Mouse (Mus musculus): Measurements from ENCODE around the gene Actr8.

Actr8 gene

DNA sequence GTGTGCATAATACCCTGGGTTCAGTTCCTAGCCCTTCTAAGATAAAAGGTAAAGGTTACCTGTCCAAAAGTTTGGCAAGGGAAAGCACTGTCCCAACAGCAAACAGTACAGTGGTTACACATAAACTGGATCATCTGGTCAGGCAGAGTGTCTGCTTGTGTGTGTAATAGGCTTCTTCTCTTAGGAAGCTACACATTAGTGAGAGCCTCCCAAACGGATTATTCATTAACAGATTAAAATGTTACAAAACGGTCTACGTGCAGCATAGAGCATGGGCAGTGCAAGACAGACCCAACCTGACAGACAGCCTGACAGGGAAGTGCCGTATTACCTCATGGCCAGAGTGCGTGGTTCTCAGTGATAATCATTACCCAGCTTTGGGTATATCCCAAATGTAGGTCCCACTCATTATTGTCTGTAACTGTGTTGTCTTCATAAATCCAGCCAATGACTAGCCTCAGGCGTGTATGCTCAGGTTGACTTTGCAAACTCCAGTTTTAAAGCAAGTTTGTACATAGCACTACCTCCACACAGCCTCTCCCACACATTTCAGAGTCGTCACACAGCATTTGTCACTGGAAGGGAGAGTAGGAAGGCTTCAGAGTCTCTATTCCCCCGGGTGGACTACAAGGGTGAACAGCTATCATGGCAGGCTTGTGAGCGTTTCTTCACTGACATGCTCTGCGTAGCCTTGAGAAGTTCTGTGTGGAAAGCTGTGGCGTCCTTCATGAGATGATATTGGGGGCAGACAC, 18.0 kb downstream of the Actr8 start:
- DNase-seq, result no peak

DNA sequence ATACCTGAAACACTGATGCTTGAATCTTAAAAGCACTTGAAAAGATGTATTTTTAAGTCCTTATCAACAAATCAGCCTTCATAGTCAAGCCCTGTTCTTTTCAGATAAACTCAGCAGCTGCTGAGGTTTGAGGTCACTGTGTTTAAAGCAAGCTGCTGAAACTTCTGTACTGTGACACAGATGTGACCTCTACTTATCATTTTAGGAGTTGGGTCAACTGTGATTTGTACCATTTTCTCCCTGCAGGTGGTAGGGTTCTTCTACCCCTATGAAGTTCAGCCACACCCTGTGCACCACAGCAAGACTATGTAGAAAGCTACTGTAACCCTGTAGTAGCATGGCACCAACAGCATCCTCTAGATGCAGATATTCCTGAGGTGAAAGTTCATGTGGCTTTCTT, 19.2 kb downstream of the Actr8 start:
- DNase-seq, result no peak

- DNase-seq, result no peak
Measured at GRCm38 (mm10) chr14:29998747-29999474, 20.8 kb downstream of the Actr8 start.

DNA sequence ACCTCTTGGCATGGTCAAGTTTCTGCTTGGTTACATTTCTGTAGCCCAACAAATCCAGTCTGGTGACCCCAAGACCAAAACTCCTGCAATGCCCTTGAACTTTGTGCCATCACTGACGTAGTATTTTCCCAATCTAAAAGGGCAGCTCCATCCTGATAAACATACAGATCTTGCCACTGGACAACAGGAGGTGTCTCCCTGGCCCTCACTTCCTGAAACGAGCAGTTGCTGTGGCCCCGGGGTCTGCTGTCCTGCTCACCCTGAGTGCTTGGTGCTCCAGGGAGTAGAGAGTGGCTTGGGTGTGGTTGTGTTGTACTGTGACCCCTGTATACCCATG, 21.3 kb downstream of the Actr8 start:
- no peak for DNase-seq

GRCm38 (mm10) chr14:30008733-30009575, 30.8 kb downstream of the Actr8 start, which contains the start of the genes Il17rb and Chdh:
TSS of gene Il17rb (minus strand) at chr14:30008896.
TSS of gene Chdh (plus strand) at chr14:30009023.
- peak; percentile 69 to 80 for DNase-seq

DNA sequence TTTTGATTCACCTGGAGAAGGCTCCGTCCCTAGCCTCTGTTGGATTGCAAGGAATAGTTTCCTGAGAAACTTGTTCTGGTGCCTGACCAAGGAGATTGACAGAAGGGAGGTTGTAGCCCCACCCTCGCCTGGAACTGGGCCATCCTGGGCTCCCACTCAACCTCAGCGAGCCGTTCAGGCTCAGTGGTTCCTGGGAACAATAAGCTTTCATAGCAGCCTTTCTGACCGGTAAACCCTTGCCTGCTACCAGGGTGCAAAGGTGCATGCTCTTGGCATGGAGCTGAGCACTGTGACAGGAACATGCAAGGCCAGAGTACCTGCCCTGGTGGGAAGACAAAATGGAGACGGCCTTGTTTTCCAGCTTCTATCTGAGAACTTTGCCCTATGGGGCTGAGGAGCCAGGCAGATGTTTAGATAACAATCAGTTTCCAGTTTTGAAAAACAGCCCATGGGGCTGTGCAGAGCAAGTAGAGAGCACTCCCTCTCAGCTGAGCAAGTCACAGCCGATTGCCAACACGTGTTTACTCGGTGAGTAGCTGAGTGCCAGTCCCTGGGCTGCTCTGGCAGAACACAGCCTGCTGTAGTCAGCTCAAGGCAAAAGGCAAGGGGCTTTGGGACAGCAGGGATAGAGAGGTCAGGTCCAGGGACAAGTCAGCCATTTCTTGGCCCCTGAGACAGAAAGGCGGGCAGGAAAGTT, 31.9 kb downstream of the Actr8 start:
- peak; percentile 59 to 63 for DNase-seq

- DNase-seq, result no peak
Measured at GRCm38 (mm10) chr14:30011886-30012560, 33.9 kb downstream of the Actr8 start.

DNA sequence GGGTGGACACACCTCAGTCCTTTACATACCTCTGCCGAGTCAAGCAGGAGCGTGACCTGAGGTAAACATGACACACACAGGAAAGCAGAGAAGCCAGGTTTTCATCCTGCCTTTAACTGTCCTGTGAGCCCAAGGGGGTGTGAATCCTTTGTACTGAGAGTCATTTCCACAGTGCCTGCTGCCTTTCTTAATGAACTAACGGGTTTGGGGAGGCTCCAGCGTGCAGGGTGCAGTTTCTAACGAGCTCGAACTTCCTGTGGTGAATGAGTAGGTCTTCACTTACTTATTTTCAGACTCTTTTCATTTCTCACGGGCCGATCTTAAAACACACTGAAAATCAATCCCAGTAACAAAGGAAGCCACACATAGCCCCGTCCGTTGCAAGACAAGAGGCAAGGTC, 36.4 kb downstream of the Actr8 start:
- DNase-seq, result no peak

- no peak for DNase-seq
Measured at GRCm38 (mm10) chr14:30015008-30015407, 36.9 kb downstream of the Actr8 start.

DNA sequence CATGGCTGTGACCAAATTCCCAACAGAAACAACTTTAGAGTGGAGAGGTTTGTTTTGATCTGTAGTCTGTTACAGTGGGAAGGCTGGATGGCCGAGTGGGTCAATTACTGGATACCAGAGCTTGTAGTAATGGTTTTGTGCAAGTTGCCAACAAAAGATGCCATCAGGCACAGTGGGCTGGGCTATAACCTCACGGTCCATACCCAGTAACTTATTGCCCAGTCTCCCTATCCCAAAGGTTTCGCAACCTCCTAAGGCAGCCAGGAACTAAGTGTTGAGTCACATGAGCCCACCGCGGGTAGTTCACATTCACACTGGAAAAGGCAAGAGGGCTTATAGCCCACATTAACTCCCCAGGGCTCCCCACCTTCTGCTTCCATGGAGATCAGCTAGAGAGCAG, 38.5 kb downstream of the Actr8 start:
- DNase-seq, result no peak

GRCm38 (mm10) chr14:30017794-30018462, 39.8 kb downstream of the Actr8 start:
- no peak for DNase-seq

- no peak for DNase-seq
Measured at GRCm38 (mm10) chr14:30018463-30018801, 40.3 kb downstream of the Actr8 start.

DNA sequence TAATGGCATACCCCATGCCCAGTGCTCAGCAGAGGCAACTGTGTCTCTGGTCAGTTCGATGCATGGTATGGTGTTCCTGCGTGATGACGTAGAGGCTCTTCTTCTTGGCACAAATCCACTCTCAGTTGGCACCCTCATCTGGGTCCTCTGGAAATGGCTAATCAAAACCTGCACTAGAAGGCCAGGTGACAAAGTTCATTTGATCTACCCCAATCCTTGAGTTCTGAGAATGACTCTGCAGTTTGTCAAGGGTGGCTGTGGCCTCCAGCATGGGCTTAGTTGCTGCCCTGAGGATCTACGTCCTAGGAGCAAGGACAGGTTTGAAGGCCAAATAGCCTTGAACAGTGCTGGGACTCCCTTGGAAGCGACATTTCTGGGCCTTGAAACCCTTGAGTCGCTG, 40.7 kb downstream of the Actr8 start:
- DNase-seq, result no peak

DNA sequence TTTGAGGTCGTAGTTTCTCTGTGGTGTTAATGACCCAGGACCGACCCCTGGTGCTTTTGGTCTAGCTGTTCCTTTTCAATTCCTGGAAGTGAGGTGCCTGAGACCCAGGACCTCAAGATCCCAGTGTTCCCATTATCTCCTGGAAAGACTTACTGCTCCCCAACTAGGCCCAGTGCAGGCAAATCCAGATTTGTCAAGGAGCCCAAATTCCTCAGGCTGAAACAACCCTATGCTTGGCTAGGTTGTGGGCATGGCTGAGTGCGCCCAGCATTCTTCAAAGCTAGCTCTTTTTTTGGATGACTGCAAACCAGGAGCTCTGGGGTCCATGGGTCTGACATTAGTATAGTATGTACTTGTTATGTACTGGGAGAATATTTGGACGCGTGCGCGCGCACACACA, 41.2 kb downstream of the Actr8 start:
- no peak for DNase-seq

DNA sequence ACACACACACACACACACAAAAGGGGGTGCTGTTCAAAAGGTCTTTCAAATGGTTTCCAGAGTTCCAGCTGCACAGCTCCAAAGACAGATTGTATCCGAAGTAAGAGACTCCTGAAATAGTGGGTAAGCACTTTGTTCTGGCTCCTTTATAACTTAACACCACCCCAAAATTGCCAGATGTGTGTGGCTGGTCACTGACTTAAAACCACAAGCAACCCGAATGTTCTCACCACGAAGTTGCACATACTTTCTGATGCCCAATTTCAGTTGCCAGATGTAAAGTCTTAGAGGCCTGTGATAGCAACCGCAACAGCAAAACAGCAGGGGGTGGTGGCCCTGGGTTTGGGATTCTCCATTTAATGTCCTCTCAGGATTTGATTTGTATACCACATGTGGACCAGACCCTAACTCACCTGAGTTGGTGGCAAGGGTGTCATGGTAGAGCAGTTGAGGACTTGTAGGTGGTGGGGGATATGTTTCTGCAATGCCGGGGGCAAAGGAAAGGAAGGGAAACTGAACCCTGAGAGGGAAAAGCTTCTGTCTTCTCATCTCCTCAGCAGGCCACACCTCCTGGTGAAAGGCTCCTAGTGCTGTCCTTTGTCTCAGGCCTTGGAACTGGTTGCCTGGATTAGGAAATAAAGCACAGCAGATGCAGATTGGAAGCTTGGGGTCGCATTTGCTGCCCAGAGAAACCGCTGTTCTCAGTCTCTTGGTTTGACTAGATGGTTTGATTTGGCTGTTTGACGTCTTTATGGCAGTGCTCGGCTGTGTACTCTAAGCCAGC, 41.8 kb downstream of the Actr8 start:
- no peak for DNase-seq

DNA sequence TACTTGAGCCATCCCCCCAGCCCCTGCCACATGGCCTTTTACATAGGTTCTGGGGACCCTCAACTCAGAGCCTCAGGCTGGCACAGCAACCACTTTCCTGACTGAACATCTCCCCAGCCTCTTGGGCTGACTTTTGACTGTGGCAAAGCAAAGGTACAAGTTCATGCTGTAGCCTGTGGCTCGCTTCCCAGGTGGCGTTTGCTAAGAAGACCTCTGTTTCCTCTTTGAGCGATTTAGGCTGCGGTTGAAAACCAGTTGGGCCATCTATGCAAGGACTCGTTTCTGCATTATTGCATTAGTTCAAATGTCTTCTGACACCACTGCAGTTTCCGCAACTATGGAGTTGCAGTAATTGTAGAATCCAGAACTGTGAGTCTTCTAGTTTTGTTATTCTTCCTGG, 44.3 kb downstream of the Actr8 start:
- no peak for DNase-seq

DNA sequence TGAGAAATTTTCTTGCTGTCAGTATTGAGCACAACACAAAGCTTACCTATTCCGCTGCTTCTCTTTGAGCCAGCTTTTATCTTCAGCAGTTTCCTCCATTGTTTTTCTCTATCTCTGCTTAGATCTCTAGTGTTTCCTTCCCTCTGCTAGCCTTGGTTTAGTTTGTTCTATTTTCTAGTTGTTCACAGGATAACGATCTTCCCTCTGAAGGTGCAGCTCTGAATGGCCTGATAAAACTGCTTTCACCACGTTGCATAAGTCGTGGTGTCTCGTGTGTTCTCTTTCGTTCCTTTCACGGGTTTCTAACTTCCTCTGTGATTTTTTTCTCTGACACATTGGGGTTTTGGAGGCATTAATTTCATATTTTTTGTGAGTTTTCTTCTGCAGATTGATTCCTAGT, 46.2 kb downstream of the Actr8 start:
- DNase-seq, result no peak

DNA sequence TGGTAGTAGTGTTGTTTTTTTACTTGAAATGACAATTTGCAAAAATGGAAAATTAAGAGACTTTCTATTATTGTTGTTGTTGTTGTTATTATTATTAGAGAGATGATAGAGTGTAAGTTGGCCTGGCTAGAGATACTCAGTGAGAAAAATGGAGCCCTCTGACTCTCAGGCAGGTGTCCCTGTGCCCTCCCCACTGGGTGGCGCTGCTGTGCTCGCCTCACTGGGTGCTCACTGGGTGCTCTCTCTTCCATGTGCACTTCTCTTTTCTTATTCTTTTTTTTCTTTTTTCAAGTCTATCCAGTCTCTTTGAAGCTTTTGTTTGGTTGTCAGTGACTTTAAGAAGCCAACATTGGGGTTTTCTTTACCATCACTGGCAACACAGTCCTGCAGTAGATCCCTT, 49.2 kb downstream of the Actr8 start:
- DNase-seq, result peak in 1 of 2 experiments; percentile 42

- no peak for DNase-seq
Measured at GRCm38 (mm10) chr14:30033405-30033804, 55.3 kb downstream of the Actr8 start.

GRCm38 (mm10) chr14:30038431-30038830, 60.3 kb downstream of the Actr8 start:
- no peak for DNase-seq

GRCm38 (mm10) chr14:30039413-30039812, 61.3 kb downstream of the Actr8 start:
- DNase-seq, result no peak
